Mouse (Mus musculus): ENCODE measurements around the gene Shank2.

Shank2 gene

GRCm38 (mm10) chr7:144108141-144108540, 106.4 kb downstream of the Shank2 start:
- DNase-seq = no peak

GRCm38 (mm10) chr7:144111026-144111604, 109.4 kb downstream of the Shank2 start:
- no peak for DNase-seq

GRCm38 (mm10) chr7:144111981-144112380, 110.3 kb downstream of the Shank2 start:
- DNase-seq = no peak

GRCm38 (mm10) chr7:144114230-144114629, 112.5 kb downstream of the Shank2 start:
- no peak for DNase-seq

- DNase-seq = no peak
These were observed 117.8 kb downstream of the Shank2 start for GRCm38 (mm10) chr7:144119562-144119961.

GRCm38 (mm10) chr7:144132699-144133387, 131.1 kb downstream of the Shank2 start:
- DNase-seq = no peak

GRCm38 (mm10) chr7:144133388-144133998, 131.8 kb downstream of the Shank2 start:
- DNase-seq = no peak

- no peak for DNase-seq
These were observed 133.0 kb downstream of the Shank2 start for GRCm38 (mm10) chr7:144134699-144135098.

- DNase-seq = no peak
These were observed 136.1 kb downstream of the Shank2 start for GRCm38 (mm10) chr7:144137827-144138226.

GRCm38 (mm10) chr7:144138476-144138875, 136.7 kb downstream of the Shank2 start:
- peak in 1 of 2 experiments; percentile 5 for DNase-seq

- DNase-seq = no peak
These were observed 138.0 kb downstream of the Shank2 start for GRCm38 (mm10) chr7:144139691-144140090.

GRCm38 (mm10) chr7:144140470-144140869, 138.7 kb downstream of the Shank2 start:
- DNase-seq = peak in 1 of 2 experiments; percentile 32

GRCm38 (mm10) chr7:144142036-144142435, 140.3 kb downstream of the Shank2 start:
- no peak for DNase-seq

GRCm38 (mm10) chr7:144143941-144144340, 142.2 kb downstream of the Shank2 start:
- DNase-seq = no peak

GRCm38 (mm10) chr7:144148111-144148510, 146.4 kb downstream of the Shank2 start:
- no peak for DNase-seq

- DNase-seq = no peak
These were observed 151.4 kb downstream of the Shank2 start for GRCm38 (mm10) chr7:144153124-144153523.

GRCm38 (mm10) chr7:144153682-144154081, 152.0 kb downstream of the Shank2 start:
- no peak for DNase-seq

- no peak for DNase-seq
These were observed 156.2 kb downstream of the Shank2 start for GRCm38 (mm10) chr7:144157936-144158335.

- DNase-seq = no peak
These were observed 157.8 kb downstream of the Shank2 start for GRCm38 (mm10) chr7:144159556-144159955.

GRCm38 (mm10) chr7:144160066-144160465, 158.3 kb downstream of the Shank2 start:
- no peak for DNase-seq

GRCm38 (mm10) chr7:144160646-144161249, 159.0 kb downstream of the Shank2 start:
- DNase-seq = no peak

- DNase-seq = no peak
These were observed 168.5 kb downstream of the Shank2 start for GRCm38 (mm10) chr7:144170272-144170671.

GRCm38 (mm10) chr7:144170686-144171085, 169.0 kb downstream of the Shank2 start:
- no peak for DNase-seq

GRCm38 (mm10) chr7:144173869-144174268, 172.1 kb downstream of the Shank2 start:
- DNase-seq = no peak

Data from kidney, postnatal 25 days (tissue).